Mouse (Mus musculus) forebrain, embryonic 10.5 days (tissue): ENCODE results near the gene Gm17535. TPM values are rescaled to one million over a fixed set of nuclear protein-coding genes. Genes with fewer than 3 reads are reported as not detected.
"Not testable (repeated sequence)": the region's sequence is repeated elsewhere in the genome, so short reads cannot be mapped to it uniquely, and the experiment has no call there.

Experiments used
- DNase-seq: peaks from one replicate; pipeline ENCODE4 v3.0.0-alpha.2; 2017; ENCODE audit warnings: low spot score; ENCODE audit errors: extremely low spot score
- H3K27ac ChIP-seq: fragments of 300-500 bp; sonication (generic); 2 replicates; pipeline ENCODE4 v1.5.1; 2016; ENCODE audit warnings: mild to moderate bottlenecking
- H3K27me3 ChIP-seq: fragments of 300-500 bp; sonication (generic); 2 replicates; pipeline ENCODE4 v1.6.1; 2016; ENCODE audit warnings: mild to moderate bottlenecking; ENCODE audit not compliant: poor library complexity, severe bottlenecking
- H3K36me3 ChIP-seq: fragments of 300-500 bp; sonication (generic); replicated peaks from 2 replicates; pipeline ENCODE4 v1.6.1; 2016; ENCODE audit warnings: mild to moderate bottlenecking, moderate library complexity
- H3K4me1 ChIP-seq: fragments of 300-500 bp; sonication (generic); 2 replicates; pipeline ENCODE4 v1.6.1; 2016
- H3K4me3 ChIP-seq: fragments of 300-500 bp; sonication (generic); 2 replicates; pipeline ENCODE4 v1.5.1; 2016; ENCODE audit warnings: mild to moderate bottlenecking, moderate library complexity
- H3K9me3 ChIP-seq: fragments of 300-500 bp; sonication (generic); 2 replicates; pipeline ENCODE4 v1.6.1; 2016; ENCODE audit warnings: mild to moderate bottlenecking, moderate library complexity
- WGBS: fragments of 180-500 bp; shearing (Covaris S2); methylation state at CpG from one replicate; pipeline ENCODE4 v1.1.7; 2016; 5-methylcytosine and 5-hydroxymethylcytosine counted together
- microRNA-seq: library from miRNA; unstranded; fragments of <30 nt; microRNA quantifications from one replicate; pipeline ENCODE4, GENCODE M21; 2017
- polyA plus RNA-seq: library from polyadenylated mRNA; unstranded; fragments of >200 nt; fragmentation: Nextera tagmentation; extraction: Ambion mirVana; gene quantifications from 2 replicates; pipeline ENCODE4 v1.2.1, GENCODE M21; 2016

Gene Gm17535
- polyA plus RNA-seq, 1 experiment from 2014 or later, result not detected

GRCm38 (mm10) chr9:3030677-3031318, 3.6 kb upstream of the Gm17535 start:
- not testable (repeated sequence) for H3K27ac ChIP-seq, H3K9me3 ChIP-seq, H3K4me1 ChIP-seq, H3K27me3 ChIP-seq, H3K4me3 ChIP-seq, H3K36me3 ChIP-seq
- 66% methylated on average over 2 of the region's 10 CpGs for WGBS
- DNase-seq, result peak; percentile 100

- H3K4me1 ChIP-seq, H3K27me3 ChIP-seq, H3K36me3 ChIP-seq, DNase-seq, H3K4me3 ChIP-seq, H3K27ac ChIP-seq: not testable (repeated sequence)
- peaks cover 13% of the 10 kb centered on the region; the same call in 1 of the 2 replicates for H3K9me3 ChIP-seq
- 74% methylated on average over 8 of the region's 8 CpGs for WGBS
Measured at GRCm38 (mm10) chr9:3036577-3036976, 2.2 kb downstream of the Gm17535 start, which contains the start of gene Gm10715. Gm10715 (plus strand) TSS chr9:3036877.

GRCm38 (mm10) chr9:3038161-3038560, 3.8 kb downstream of the Gm17535 start:
- not testable (repeated sequence) for H3K27me3 ChIP-seq, H3K4me1 ChIP-seq, H3K27ac ChIP-seq, H3K4me3 ChIP-seq, H3K36me3 ChIP-seq
- peak; percentile 20 for DNase-seq
- H3K9me3 ChIP-seq, result peaks cover 24% of the 10 kb centered on the region
- WGBS, result 64% methylated on average over 4 of the region's 4 CpGs

Small RNA genes lying within 50 kb of the gene (microRNA-seq; reads per million reads assigned to microRNA genes)
- not detected for gene Mir101c

Other genes with a start within 250 kb of the Gm17535 start
- gene Gm10722, start 33.7 kb upstream of the Gm17535 start, polyA plus RNA-seq, result not detected in 2 replicates
- not detected in 2 replicates for gene Gm11168, start 31.3 kb upstream of the Gm17535 start, polyA plus RNA-seq
- not detected in 2 replicates for gene Gm10721, start 21.5 kb upstream of the Gm17535 start, polyA plus RNA-seq
- not detected in 2 replicates for gene Gm10720, start 18.9 kb upstream of the Gm17535 start, polyA plus RNA-seq
- gene Gm10719, start 17.2 kb upstream of the Gm17535 start, polyA plus RNA-seq, result not detected in 2 replicates
- gene Gm10718, start 11.1 kb upstream of the Gm17535 start, polyA plus RNA-seq, result not detected in 2 replicates
- not detected in 2 replicates for gene Gm10717, start 9.2 kb upstream of the Gm17535 start, polyA plus RNA-seq
- not detected in 2 replicates for gene Gm10715, start 2.3 kb downstream of the Gm17535 start, polyA plus RNA-seq